Mouse (Mus musculus): Measurements from ENCODE around the gene H3f3a. TPM values are rescaled to one million over a fixed set of nuclear protein-coding genes. Genes with fewer than 3 reads are reported as not detected.

H3f3a gene
- total RNA-seq, 2 experiments from 2014 or later = 361 to 401 TPM

GRCm38 (mm10) chr1:180826634-180827033 is 12.9 kb upstream of the H3f3a start:
- DNase-seq (ENCODE audit: low spot score in 2 of 2) = no peak
- intact Hi-C loops (cut with DNase I) = no loop called here

DNA sequence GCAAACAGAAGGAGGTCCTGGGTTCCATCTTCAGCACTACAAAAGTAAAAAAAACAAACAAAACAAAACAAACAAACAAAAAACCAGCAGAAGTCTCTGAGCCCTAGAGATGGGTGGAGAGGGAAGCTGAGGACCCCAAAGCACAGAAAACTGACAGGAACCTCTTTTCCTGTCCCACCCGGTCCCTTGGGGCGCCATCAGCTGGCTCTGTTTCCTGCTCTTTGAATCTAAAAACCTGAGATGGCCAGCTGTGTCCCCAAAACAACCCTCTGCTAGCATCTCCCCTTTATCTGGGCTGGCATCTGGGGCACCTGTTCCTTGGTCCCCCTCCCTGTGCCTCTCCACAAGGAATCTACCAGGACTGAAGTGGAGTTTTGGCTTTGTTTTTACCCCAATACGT is 11.0 kb upstream of the H3f3a start:
- DNase-seq (ENCODE audit: low spot score in 2 of 2) = no peak
- intact Hi-C loops (cut with DNase I) = no loop called here

- DNase-seq (ENCODE audit: low spot score in 2 of 2) = no peak
- intact Hi-C loops (cut with DNase I) = no loop called here
Measured at GRCm38 (mm10) chr1:180823716-180824115, 10.0 kb upstream of the H3f3a start.

DNA sequence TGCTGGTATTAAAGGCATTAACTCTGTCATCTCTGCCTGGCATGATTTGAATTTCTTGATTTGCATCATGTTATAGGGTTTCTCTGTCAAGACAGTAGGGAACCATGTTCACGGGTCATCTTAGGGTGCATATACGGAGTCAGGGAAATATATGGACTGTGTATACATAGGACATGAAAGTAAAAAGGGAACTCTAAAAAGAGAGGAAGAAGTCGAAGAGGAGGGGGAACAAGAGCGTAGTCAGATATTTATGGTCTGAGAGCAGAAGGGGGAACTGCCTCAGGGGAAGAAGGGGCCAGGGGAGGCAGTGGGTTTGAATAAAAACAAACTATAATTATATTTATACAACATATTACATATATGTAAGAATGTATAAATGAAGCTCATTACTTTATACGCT is 8.5 kb upstream of the H3f3a start:
- intact Hi-C loops (cut with DNase I) = no loop called here
- DNase-seq (ENCODE audit: low spot score in 2 of 2) = no peak

- intact Hi-C loops (cut with DNase I) = no loop called here
- DNase-seq (ENCODE audit: low spot score in 2 of 2) = no peak
Measured at GRCm38 (mm10) chr1:180821101-180821500, 7.4 kb upstream of the H3f3a start.

GRCm38 (mm10) chr1:180818000-180818399 is 4.3 kb upstream of the H3f3a start:
- DNase-seq (ENCODE audit: low spot score in 2 of 2) = no peak
- intact Hi-C loops (cut with DNase I) = no loop called here

- DNase-seq (ENCODE audit: low spot score in 2 of 2) = no peak
- intact Hi-C loops (cut with DNase I) = no loop called here
Measured at GRCm38 (mm10) chr1:180815371-180816024, 1.8 kb upstream of the H3f3a start.

DNA sequence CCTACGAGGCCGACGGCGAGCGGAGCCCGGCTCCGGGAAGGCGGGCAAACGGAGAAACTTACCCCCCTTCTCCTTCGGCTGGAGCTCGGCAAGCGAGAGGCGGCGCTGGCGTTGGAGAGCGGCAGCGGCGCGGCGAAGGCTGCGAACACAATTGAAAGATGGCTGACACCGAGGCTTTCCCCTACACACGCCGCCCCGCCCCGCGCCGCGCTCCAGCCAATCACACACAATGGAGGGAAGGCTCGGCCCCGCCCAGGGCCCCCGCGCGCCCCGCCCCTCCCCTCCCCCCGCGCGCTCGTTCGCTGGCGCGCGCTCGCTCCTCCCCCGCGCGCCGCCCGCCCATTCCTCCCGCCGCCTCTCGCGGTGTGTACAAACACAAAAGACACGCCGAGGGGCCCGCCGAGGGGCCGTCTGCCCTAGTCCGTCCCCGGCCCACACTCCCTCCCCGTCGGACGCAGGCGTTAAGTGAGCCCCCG is 296 bp downstream of the H3f3a start:
- peak; percentile 95 for DNase-seq (ENCODE audit: low spot score in 2 of 2)
- intact Hi-C loops (cut with DNase I) = loop anchor here (1.0 kb wide), 1 partner anchor 37 kb away; no protein-coding TSS in a partner anchor

GRCm38 (mm10) chr1:180812463-180813408 is 1.0 kb downstream of the H3f3a start:
- peak; percentile 31 to 52 for DNase-seq (ENCODE audit: low spot score in 2 of 2)
- intact Hi-C loops (cut with DNase I) = loop anchor here (1.0 kb wide), 1 partner anchor 38 kb away; no protein-coding TSS in a partner anchor

DNA sequence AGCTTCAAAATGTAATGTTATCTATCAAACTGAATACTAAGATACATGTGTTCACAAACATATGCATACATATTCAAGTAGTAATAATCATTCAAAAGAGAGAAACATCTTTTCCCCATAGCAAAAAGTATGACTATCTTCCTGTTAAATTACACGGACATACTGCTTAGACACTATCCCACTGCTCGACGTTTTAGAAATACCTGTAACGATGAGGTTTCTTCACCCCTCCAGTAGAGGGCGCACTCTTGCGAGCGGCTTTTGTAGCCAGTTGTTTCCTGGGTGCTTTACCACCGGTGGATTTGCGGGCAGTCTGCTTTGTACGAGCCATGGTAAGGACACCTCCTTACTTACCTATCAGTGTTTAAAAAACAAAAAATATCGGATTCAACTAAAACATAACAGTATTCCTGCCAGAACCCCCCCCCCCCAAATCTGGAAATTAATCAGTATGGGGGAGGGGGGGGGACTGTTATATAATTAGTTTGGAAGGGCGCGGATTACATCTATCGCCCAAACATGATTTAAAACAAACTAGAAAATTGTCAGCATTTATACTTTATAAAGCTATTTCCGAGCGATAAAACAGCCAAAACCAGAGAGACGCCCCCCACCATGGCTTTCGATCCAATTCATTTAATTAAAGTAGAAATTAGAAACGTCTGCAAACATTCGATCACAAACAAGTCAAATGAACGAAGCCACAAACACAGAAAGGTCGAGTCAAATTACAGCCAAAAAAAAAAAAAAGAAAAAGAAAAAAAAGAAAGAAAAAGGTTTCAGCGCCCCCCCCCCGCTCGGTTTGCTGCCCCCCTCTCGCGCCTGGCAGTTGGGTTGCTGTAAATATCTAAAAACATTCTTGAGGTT is 1.9 kb downstream of the H3f3a start:
- intact Hi-C loops (cut with DNase I) = no loop called here
- DNase-seq (ENCODE audit: low spot score in 2 of 2) = peak in 1 of 2 experiments; percentile 37

DNA sequence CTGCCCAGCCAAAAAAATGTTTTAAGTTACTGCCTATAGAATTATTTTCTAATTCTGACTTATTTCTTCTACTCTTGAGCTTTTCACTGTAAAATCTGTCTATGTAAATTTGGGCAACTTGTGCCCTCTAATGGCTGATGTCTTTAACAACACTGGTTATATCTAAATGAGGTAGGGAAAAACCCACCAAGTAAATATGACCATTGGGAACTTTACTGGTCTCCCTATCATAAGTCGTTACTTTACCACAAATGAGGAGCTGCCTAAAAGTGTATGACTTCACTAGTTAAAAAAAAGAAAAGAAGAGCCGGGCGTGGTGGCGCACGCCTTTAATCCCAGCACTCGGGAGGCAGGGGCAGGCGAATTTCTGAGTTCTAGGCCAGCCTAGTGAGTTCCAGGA is 2.8 kb downstream of the H3f3a start:
- intact Hi-C loops (cut with DNase I) = no loop called here
- DNase-seq (ENCODE audit: low spot score in 2 of 2) = no peak

DNA sequence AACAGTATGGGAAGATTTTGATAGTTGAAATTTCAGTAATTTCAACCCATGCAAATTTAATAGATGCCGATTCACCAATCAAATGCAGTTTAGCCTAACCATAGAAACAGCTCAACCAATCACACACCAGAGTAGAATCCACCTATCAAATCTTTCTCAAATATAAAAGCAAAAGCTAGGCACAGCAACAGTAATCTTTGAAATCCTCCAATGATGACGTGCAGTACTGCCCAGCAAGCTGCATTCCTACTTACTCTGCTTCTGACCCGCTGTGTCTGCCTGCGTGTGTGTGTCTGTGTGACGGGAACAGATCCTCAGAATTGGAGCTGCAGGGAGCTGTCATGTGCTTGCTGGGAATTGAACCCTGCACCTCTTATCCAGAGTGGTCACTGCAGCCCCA is 4.9 kb downstream of the H3f3a start:
- intact Hi-C loops (cut with DNase I) = no loop called here
- peak in 1 of 2 experiments; percentile 33 for DNase-seq (ENCODE audit: low spot score in 2 of 2)

DNA sequence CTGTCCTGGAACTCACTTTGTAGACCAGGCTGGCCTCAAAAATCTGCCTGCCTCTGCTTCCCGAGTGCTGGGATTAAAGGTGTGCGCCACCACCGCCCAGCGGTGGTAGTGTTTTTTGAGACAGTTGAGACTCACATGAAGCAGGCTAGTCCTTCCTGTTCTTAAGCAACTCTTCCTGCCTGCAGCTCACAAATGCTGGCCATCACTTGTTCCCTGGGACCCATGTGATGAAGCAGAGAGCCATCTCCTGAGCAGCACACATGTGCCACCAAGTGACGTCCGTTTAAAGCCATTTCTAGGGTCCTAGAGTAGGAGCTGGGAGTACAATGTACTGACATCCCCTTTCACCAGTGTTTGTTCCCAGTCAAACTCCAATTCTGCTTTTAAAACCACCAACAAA is 9.9 kb downstream of the H3f3a start:
- intact Hi-C loops (cut with DNase I) = no loop called here
- DNase-seq (ENCODE audit: low spot score in 2 of 2) = no peak

DNA sequence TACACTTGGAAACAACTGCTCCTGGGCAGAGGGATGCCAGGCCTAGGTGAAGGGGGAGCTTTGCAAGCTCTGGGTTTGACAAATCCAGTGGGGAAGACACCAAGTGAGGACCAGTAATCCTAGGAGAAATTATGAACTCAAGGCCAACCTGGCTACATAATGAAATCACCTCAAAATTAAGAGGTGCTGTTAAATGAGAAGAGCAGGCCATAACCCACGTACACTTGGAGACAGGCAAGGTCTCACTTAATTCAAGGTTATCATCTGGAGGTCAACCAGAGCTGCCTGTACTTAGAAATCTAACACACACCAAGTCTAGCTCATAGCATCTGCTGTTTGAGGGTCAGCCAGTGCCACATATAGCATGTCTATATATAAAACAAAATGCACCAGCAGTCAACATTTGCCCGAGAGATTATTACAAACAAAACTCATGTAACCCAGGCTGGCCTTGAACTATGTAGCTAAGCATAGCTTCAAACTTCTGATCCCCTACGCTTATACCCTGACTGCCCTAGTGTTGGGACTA is 12.2 kb downstream of the H3f3a start:
- no peak for DNase-seq (ENCODE audit: low spot score in 2 of 2)
- intact Hi-C loops (cut with DNase I) = no loop called here

GRCm38 (mm10) chr1:180800814-180801213 is 12.9 kb downstream of the H3f3a start:
- intact Hi-C loops (cut with DNase I) = no loop called here
- no peak for DNase-seq (ENCODE audit: low spot score in 2 of 2)

GRCm38 (mm10) chr1:180800022-180800421 is 13.7 kb downstream of the H3f3a start:
- DNase-seq (ENCODE audit: low spot score in 2 of 2) = no peak
- intact Hi-C loops (cut with DNase I) = no loop called here

- no peak for DNase-seq (ENCODE audit: low spot score in 2 of 2)
- intact Hi-C loops (cut with DNase I) = no loop called here
Measured at GRCm38 (mm10) chr1:180799253-180799652, 14.5 kb downstream of the H3f3a start.

DNA sequence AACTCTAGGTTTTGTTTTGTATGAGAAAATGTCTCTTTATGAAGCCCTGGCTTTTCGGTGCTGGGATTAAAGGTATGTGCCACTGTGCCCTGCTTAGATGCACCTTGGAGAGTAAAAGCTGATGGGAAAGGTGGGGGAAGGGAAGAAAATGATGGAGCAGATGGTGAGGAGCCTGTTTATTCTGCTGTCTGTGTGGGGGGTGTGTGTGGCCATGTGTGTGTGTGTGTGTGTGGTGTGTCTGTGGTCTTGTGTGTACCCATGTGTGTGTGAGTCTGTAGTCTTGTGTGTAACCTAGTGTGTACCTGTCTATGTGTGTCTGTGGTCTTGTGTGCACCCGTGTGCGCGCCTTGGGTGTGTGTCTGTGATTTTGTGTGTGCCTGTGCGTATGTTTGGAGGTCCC is 15.1 kb downstream of the H3f3a start:
- intact Hi-C loops (cut with DNase I) = no loop called here
- no peak for DNase-seq (ENCODE audit: low spot score in 2 of 2)

DNA sequence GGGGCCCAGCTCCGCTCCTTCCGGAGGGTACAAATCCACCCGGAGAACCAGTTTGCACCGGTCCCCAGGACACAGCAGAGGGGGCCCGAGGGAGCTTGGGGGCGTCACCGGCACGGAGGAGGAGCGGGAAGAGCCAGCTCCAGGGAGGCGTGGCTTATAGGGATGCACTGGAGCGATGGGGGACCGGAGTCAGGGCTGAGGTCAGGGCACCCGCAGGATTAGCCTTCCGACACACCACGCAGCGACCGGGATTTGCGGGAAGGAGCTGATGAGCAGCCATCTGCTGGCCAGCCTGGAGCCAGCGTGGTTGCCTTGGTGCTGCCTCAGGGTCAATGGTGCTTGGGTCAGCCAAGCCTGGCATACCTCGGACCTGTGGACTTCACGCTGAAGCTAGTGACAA is 19.6 kb downstream of the H3f3a start:
- intact Hi-C loops (cut with DNase I) = no loop called here
- DNase-seq (ENCODE audit: low spot score in 2 of 2) = peak in 1 of 2 experiments; percentile 32

Data from left cerebral cortex, postnatal 14 days (tissue).